In genomic region chr12:36042348-36042778, GRCm38 (mm10) we compare ENCODE assay signal across 8 mouse cellular contexts. TPM values are rescaled to one million over a fixed set of nuclear protein-coding genes. Genes with fewer than 3 reads are reported as not detected.
DNase-seq lines count a peak whose midpoint lies in the region; ATAC-seq lines count a peak whose summit lies in the region.

Tspan13 (minus strand) TSS chr12:36042500.

- H3K4me2 ChIP-seq in intestine, embryonic 16.5 days (ENCODE audit: low read depth, low read length), result peak within 1 kb of the TSS; percentile 86

- no peaks in the 10 kb centered on the region for H3K27me3 ChIP-seq in intestine, embryonic 16.5 days (replicated peaks; ENCODE audit: control insufficient read depth, insufficient read depth, low read length)

- peak; percentile 99 for ATAC-seq in intestine, embryonic 16.5 days

- peak; percentile 87 for DNase-seq in adrenal gland, postnatal 10 days
- DNase-seq in embryo, embryonic 9.5 days (ENCODE audit: extremely low spot score), result peak; percentile 92
- DNase-seq in gonadal fat pad, adult 2 months (ENCODE audit: low read depth), result no peak
- DNase-seq in left cerebral cortex, postnatal 25 days (ENCODE audit: low spot score in 2 of 2), result peak; percentile 90 to 95
- peak; percentile 92 for DNase-seq in mesoderm, embryonic 11.5 days (ENCODE audit: low read depth, low spot score)
- DNase-seq in right cerebral cortex, postnatal 25 days, result peak; percentile 92
- DNase-seq in urinary bladder, postnatal 4 days (ENCODE audit: low spot score in 2 of 2), result peak; percentile 75 to 76

- no peaks in the 10 kb centered on the region for H3K9me3 ChIP-seq in intestine, embryonic 16.5 days (ENCODE audit: control insufficient read depth, low read length)

- peaks cover 4% of the 10 kb centered on the region; the same call in 1 of the 2 replicates for H3K4me1 ChIP-seq in intestine, embryonic 16.5 days (ENCODE audit: control insufficient read depth, insufficient read depth, low read length)

- peak within 1 kb of the TSS; percentile 90 for H3K9ac ChIP-seq in intestine, embryonic 16.5 days (ENCODE audit: low read depth, low read length)

- WGBS in intestine, embryonic 16.5 days, result under 1% methylated on average over 34 of the region's 35 CpGs

- peak within 1 kb of the TSS; percentile 90 for H3K4me3 ChIP-seq in intestine, embryonic 16.5 days (ENCODE audit: low read length)

- peak within 1 kb of the TSS; percentile 82 for H3K27ac ChIP-seq in intestine, embryonic 16.5 days (ENCODE audit: low read length)

- intact Hi-C loops in left cerebral cortex, postnatal 25 days (cut with DNase I), result loop anchor here (1.0 to 5.0 kb wide), 2 partner anchors 51 to 145 kb away; no protein-coding TSS in a partner anchor

- no peaks in the 10 kb centered on the region for H3K36me3 ChIP-seq in intestine, embryonic 16.5 days (ENCODE audit: control insufficient read depth, insufficient read depth, low read length)

RNA-seq across cellular contexts. Expression of gene Tspan13, which starts in this region (rescaled TPM):
- 10 to 100 TPM; 35.7 to 47.8 TPM for total RNA-seq in adrenal gland, postnatal 10 days (2021)
- 60.8 and 108 TPM in 2 replicates for polyA plus RNA-seq in gonadal fat pad, adult 2 months (2012; rRNA removed)
- 151 and 157 TPM in 2 replicates for polyA plus RNA-seq in intestine, embryonic 16.5 days (2015; fragmentation: Nextera tagmentation; extraction: Ambion mirVana)
- 100 to 1,000 TPM; 199 to 216 TPM for total RNA-seq in left cerebral cortex, postnatal 25 days (2021)

Comparison
In these comparisons a context has a peak if more than half of its experiments do, and no peak if none do; other contexts are left out.
1. RNA of gene Tspan13 (total RNA-seq): 199 to 216 TPM in left cerebral cortex, postnatal 25 days; 35.7 to 47.8 TPM in adrenal gland, postnatal 10 days; every median in the first group is over 4 times any median in the second.